Mouse (Mus musculus): ENCODE measurements around the gene Pde4c.

Pde4c gene

GRCm38 (mm10) chr8:70723486-70724210 is at the start of gene Pde4c:
TSS of gene Pde4c (plus strand) at chr8:70723720.
- no peak for DNase-seq (ENCODE audit: low spot score in 2 of 2)

GRCm38 (mm10) chr8:70674109-70674508 is 49.4 kb upstream of the Pde4c start:
- no peak for DNase-seq (ENCODE audit: low spot score in 2 of 2)

- DNase-seq (ENCODE audit: low spot score in 2 of 2), result no peak
Measured at GRCm38 (mm10) chr8:70674716-70675115, 48.8 kb upstream of the Pde4c start.

GRCm38 (mm10) chr8:70675336-70675735 is 48.2 kb upstream of the Pde4c start:
- no peak for DNase-seq (ENCODE audit: low spot score in 2 of 2)

- DNase-seq (ENCODE audit: low spot score in 2 of 2), result no peak
Measured at GRCm38 (mm10) chr8:70677451-70678080, 46.0 kb upstream of the Pde4c start.

- DNase-seq (ENCODE audit: low spot score in 2 of 2), result no peak
Measured at GRCm38 (mm10) chr8:70678679-70679078, 44.8 kb upstream of the Pde4c start.

GRCm38 (mm10) chr8:70679404-70679803 is 44.1 kb upstream of the Pde4c start:
- DNase-seq (ENCODE audit: low spot score in 2 of 2), result no peak

- DNase-seq (ENCODE audit: low spot score in 2 of 2), result peak in 1 of 2 experiments; percentile 26
Measured at GRCm38 (mm10) chr8:70680039-70680438, 43.5 kb upstream of the Pde4c start.

- DNase-seq (ENCODE audit: low spot score in 2 of 2), result peak in 1 of 2 experiments; percentile 24
Measured at GRCm38 (mm10) chr8:70681410-70681809, 42.1 kb upstream of the Pde4c start.

- peak; percentile 83 to 90 for DNase-seq (ENCODE audit: low spot score in 2 of 2)
Measured at GRCm38 (mm10) chr8:70682193-70682592, 41.3 kb upstream of the Pde4c start.

GRCm38 (mm10) chr8:70682692-70683091 is 40.8 kb upstream of the Pde4c start:
- peak in 1 of 2 experiments; percentile 17 for DNase-seq (ENCODE audit: low spot score in 2 of 2)

GRCm38 (mm10) chr8:70684291-70684690 is 39.2 kb upstream of the Pde4c start:
- no peak for DNase-seq (ENCODE audit: low spot score in 2 of 2)

GRCm38 (mm10) chr8:70687576-70687975 is 35.9 kb upstream of the Pde4c start:
- DNase-seq (ENCODE audit: low spot score in 2 of 2), result peak; percentile 77 to 84

- no peak for DNase-seq (ENCODE audit: low spot score in 2 of 2)
Measured at GRCm38 (mm10) chr8:70688136-70688535, 35.4 kb upstream of the Pde4c start.

- DNase-seq (ENCODE audit: low spot score in 2 of 2), result no peak
Measured at GRCm38 (mm10) chr8:70689892-70690390, 33.6 kb upstream of the Pde4c start.

GRCm38 (mm10) chr8:70691230-70691629 is 32.3 kb upstream of the Pde4c start:
- DNase-seq (ENCODE audit: low spot score in 2 of 2), result no peak

GRCm38 (mm10) chr8:70691727-70692231 is 31.7 kb upstream of the Pde4c start:
- DNase-seq (ENCODE audit: low spot score in 2 of 2), result no peak

GRCm38 (mm10) chr8:70693636-70694035 is 29.9 kb upstream of the Pde4c start:
- DNase-seq (ENCODE audit: low spot score in 2 of 2), result no peak

GRCm38 (mm10) chr8:70695318-70696018 is 28.1 kb upstream of the Pde4c start:
- peak in 1 of 2 experiments; percentile 46 for DNase-seq (ENCODE audit: low spot score in 2 of 2)

GRCm38 (mm10) chr8:70696019-70696885 is 27.3 kb upstream of the Pde4c start:
- DNase-seq (ENCODE audit: low spot score in 2 of 2), result peak in 1 of 2 experiments; percentile 73

- no peak for DNase-seq (ENCODE audit: low spot score in 2 of 2)
Measured at GRCm38 (mm10) chr8:70696946-70697345, 26.6 kb upstream of the Pde4c start.
